Mouse (Mus musculus): ENCODE results near the gene Rnf111. TPM values are rescaled to one million over a fixed set of nuclear protein-coding genes. Genes with fewer than 3 reads are reported as not detected.

The Rnf111 gene
- 10 to 100 TPM; 69.8 to 75.7 TPM for total RNA-seq (2023)

DNA sequence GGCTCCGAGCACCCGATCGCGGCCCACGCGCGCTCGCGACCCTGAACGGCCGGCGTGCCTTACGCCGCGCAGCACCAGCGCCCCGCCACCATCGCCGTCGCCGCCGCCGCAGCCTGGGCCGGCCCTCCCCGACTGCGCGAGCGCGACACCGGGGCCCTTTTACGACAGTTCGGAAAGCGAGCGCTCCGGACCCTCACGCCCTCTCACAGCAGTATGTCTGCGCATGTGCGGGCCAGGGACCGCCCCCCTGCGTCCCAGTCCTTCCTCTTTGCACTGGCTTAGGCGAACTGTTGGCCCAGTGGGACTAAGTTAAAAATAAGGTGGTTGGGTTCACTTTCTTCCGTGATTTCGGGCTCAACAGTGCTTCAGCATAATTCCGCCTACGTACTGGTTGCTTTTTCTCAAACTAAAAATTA is at the start of gene Rnf111:
Gene Rnf111 (minus strand): TSS at position 100 of the 416 bp plus-strand sequence.

GRCm38 (mm10) chr9:70542305-70543041 is 38.9 kb upstream of the Rnf111 start, which contains the start of gene Sltm:
Gene Sltm (plus strand): TSS chr9:70542754.

GRCm38 (mm10) chr9:70421257-70422056 is 82.1 kb downstream of the Rnf111 start, which contains the start of gene Ccnb2:
Gene Ccnb2 (minus strand): TSS chr9:70421547.

Other genes with a start within 250 kb of the Rnf111 start
- gene Ccnb2, start 82.2 kb downstream of the Rnf111 start, total RNA-seq (2023): 1 to 10 TPM; 2.5 to 6.1 TPM
- 100 to 1,000 TPM; 130 to 131 TPM for gene Sltm, start 39.0 kb upstream of the Rnf111 start, total RNA-seq (2023)
- gene Gm10642, start 152.5 kb upstream of the Rnf111 start, total RNA-seq (2023): 1 to 10 TPM; 2.7 TPM
- gene Mindy2, start 153.4 kb upstream of the Rnf111 start, total RNA-seq (2023): 10 to 100 TPM; 29.8 to 34.3 TPM
- 10 to 100 TPM; 69.6 to 73.9 TPM for gene Adam10, start 175.3 kb upstream of the Rnf111 start, total RNA-seq (2023)

All from T-cell, adult 66 days (primary cell).